8 mouse cellular contexts compared by ENCODE assay signal in the genomic region with DNA sequence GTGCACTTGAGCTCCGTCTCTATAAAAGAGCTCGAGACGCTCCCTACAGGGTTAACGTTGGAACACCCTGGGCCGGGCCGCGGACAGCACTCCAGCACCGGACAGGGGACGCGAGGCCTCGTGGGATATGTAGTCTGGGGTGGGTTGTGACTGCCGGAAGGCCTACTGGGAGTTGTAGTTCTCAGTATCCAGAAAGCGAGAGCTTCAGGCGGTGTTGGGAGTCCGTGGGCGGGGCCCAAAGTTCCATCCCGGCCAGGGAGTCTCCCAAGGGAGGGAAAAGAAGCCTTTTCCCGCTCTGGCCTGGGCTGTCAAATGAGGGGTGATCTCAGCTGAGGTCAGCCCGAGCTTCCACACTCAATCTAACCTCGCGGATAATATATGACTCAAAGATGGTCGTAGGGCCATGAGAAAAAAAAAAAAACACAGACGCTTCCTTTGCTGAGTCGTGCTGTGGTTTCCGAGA. TPM values are rescaled to one million over a fixed set of nuclear protein-coding genes. Genes with fewer than 3 reads are reported as not detected.
DNase-seq lines count a peak whose midpoint lies in the region; ATAC-seq and TF ChIP-seq lines count a peak whose summit lies in the region.

No protein-coding gene starts in this region.

- H3K4me2 ChIP-seq in embryonic facial prominence, embryonic 15.5 days (replicated peaks), result peak overlapping the region; percentile 82
- peak overlapping the region; percentile 61 for H3K4me2 ChIP-seq in kidney, embryonic 14.5 days (replicated peaks; ENCODE audit: low read depth, low read length)
- peak overlapping the region; percentile 84 for H3K4me2 ChIP-seq in limb, embryonic 15.5 days

- DNase-seq in 416B (ENCODE audit: low read depth), result peak; percentile 96
- DNase-seq in heart, adult 9 months (ENCODE audit: low spot score in 2 of 2), result peak; percentile 98
- peak; percentile 76 to 80 for DNase-seq in monocyte, adult 2 months (ENCODE audit: low read depth in 1 of 2, low spot score in 2 of 2)
- peak; percentile 94 to 95 for DNase-seq in spleen, postnatal 36 days (ENCODE audit: low spot score in 2 of 2)

- TF ChIP-seq CTCF in bone marrow, adult 2 months (IDR thresholded peaks at IDR 0.05; ENCODE audit: control insufficient read depth, insufficient read depth, low read length), result no peak

- H3K27ac ChIP-seq in bone marrow, adult 2 months (ENCODE audit: control insufficient read depth, insufficient read depth, low read depth, low read length, poor library complexity), result peak overlapping the region; percentile 16
- H3K27ac ChIP-seq in embryonic facial prominence, embryonic 15.5 days (replicated peaks), result peak overlapping the region; percentile 98
- H3K27ac ChIP-seq in kidney, embryonic 14.5 days (ENCODE audit: low read depth, low read length), result peak overlapping the region; percentile 89
- H3K27ac ChIP-seq in limb, embryonic 15.5 days, result peak overlapping the region; percentile 95

- H3K4me3 ChIP-seq in bone marrow, adult 2 months (replicated peaks; ENCODE audit: control insufficient read depth, low read depth, low read length), result peak overlapping the region; percentile 87
- peak overlapping the region; percentile 82 for H3K4me3 ChIP-seq in embryonic facial prominence, embryonic 15.5 days (replicated peaks)
- peak overlapping the region; percentile 63 for H3K4me3 ChIP-seq in kidney, embryonic 14.5 days (ENCODE audit: low read length)
- H3K4me3 ChIP-seq in limb, embryonic 15.5 days, result peak overlapping the region; percentile 68

- H3K4me1 ChIP-seq in bone marrow, adult 2 months (ENCODE audit: control insufficient read depth, insufficient read depth, low read length), result no peaks in the 10 kb centered on the region
- peaks cover 34% of the 10 kb centered on the region for H3K4me1 ChIP-seq in embryonic facial prominence, embryonic 15.5 days
- peaks cover 27% of the 10 kb centered on the region for H3K4me1 ChIP-seq in kidney, embryonic 14.5 days (ENCODE audit: control insufficient read depth, insufficient read depth, low read length)
- H3K4me1 ChIP-seq in limb, embryonic 15.5 days, result peaks cover 46% of the 10 kb centered on the region

- no peaks in the 10 kb centered on the region for H3K27me3 ChIP-seq in embryonic facial prominence, embryonic 15.5 days
- no peaks in the 10 kb centered on the region; the same call in 1 of the 2 replicates for H3K27me3 ChIP-seq in kidney, embryonic 14.5 days (ENCODE audit: control insufficient read depth, insufficient read depth, low read length)
- no peaks in the 10 kb centered on the region for H3K27me3 ChIP-seq in limb, embryonic 15.5 days

- 0% methylated on average over 25 of the region's 25 CpGs for WGBS in bone marrow, adult 2 months
- under 1% methylated on average over 25 of the region's 25 CpGs for WGBS in embryonic facial prominence, embryonic 15.5 days
- WGBS in kidney, embryonic 14.5 days, result under 1% methylated on average over 25 of the region's 25 CpGs
- under 1% methylated on average over 25 of the region's 25 CpGs for WGBS in limb, embryonic 15.5 days

- peak; percentile 95 for ATAC-seq in embryonic facial prominence, embryonic 15.5 days (ENCODE audit: insufficient number of reproducible peaks, low FRiP score, low TSS enrichment, low read depth)
- peak; percentile 94 for ATAC-seq in kidney, embryonic 14.5 days (ENCODE audit: low FRiP score, low TSS enrichment)
- peak; percentile 92 for ATAC-seq in limb, embryonic 15.5 days (ENCODE audit: insufficient number of reproducible peaks, low FRiP score, low TSS enrichment, low read depth)

- H3K36me3 ChIP-seq in embryonic facial prominence, embryonic 15.5 days, result peaks cover 34% of the 10 kb centered on the region
- H3K36me3 ChIP-seq in kidney, embryonic 14.5 days (ENCODE audit: control insufficient read depth, insufficient read depth, low read length), result peaks cover 30% of the 10 kb centered on the region
- peaks cover 33% of the 10 kb centered on the region for H3K36me3 ChIP-seq in limb, embryonic 15.5 days

- peak; percentile 59; the same call in 1 of the 2 replicates for TF ChIP-seq POLR2A in bone marrow, adult 2 months (IDR thresholded peaks at IDR 0.05; ENCODE audit: borderline replicate concordance, control insufficient read depth, low read depth, low read length)

- H3K9me3 ChIP-seq in embryonic facial prominence, embryonic 15.5 days (replicated peaks), result 0 out of 2 replicates have a peak, but pooled peaks cover 3% of the 10 kb centered on the region
- peaks cover 3% of the 10 kb centered on the region; the same call in 1 of the 2 replicates for H3K9me3 ChIP-seq in kidney, embryonic 14.5 days (ENCODE audit: control insufficient read depth, low read length)
- no peaks in the 10 kb centered on the region for H3K9me3 ChIP-seq in limb, embryonic 15.5 days

- peak overlapping the region; percentile 77 for H3K9ac ChIP-seq in embryonic facial prominence, embryonic 15.5 days
- H3K9ac ChIP-seq in kidney, embryonic 14.5 days (ENCODE audit: low read depth, low read length), result peak overlapping the region; percentile 49
- peak overlapping the region; percentile 47 for H3K9ac ChIP-seq in limb, embryonic 15.5 days

RNA-seq across cellular contexts. Expression of a gene that starts 0.9 kb away (rescaled TPM):
- 2.5 and 3.8 TPM in 2 replicates for polyA plus RNA-seq in bone marrow, adult 2 months (2011; ENCODE audit: insufficient read depth, insufficient read length, low replicate concordance, missing spikeins)
- polyA plus RNA-seq in embryonic facial prominence, embryonic 15.5 days (2015; fragmentation: Nextera tagmentation; extraction: Ambion mirVana), result 25.0 and 25.5 TPM in 2 replicates
- polyA plus RNA-seq in kidney, embryonic 14.5 days (2014; fragmentation: Nextera tagmentation; extraction: Ambion mirVana), result 12.2 and 22.0 TPM in 2 replicates
- 25.0 and 25.9 TPM in 2 replicates for polyA plus RNA-seq in limb, embryonic 15.5 days (2015; fragmentation: Nextera tagmentation; extraction: Ambion mirVana)

RNA-seq across cellular contexts. Expression of a gene that starts 25.4 kb away (rescaled TPM):
- 76.2 and 86.6 TPM in 2 replicates for polyA plus RNA-seq in bone marrow, adult 2 months (2011; ENCODE audit: insufficient read depth, insufficient read length, low replicate concordance, missing spikeins)
- 153 and 159 TPM in 2 replicates for polyA plus RNA-seq in embryonic facial prominence, embryonic 15.5 days (2015; fragmentation: Nextera tagmentation; extraction: Ambion mirVana)
- polyA plus RNA-seq in kidney, embryonic 14.5 days (2014; fragmentation: Nextera tagmentation; extraction: Ambion mirVana), result 115 and 180 TPM in 2 replicates
- polyA plus RNA-seq in limb, embryonic 15.5 days (2015; fragmentation: Nextera tagmentation; extraction: Ambion mirVana), result 160 and 164 TPM in 2 replicates

RNA-seq across cellular contexts. Expression of a gene that starts 37.9 kb away (rescaled TPM):
- polyA plus RNA-seq in bone marrow, adult 2 months (2011; ENCODE audit: insufficient read depth, insufficient read length, low replicate concordance, missing spikeins), result 8.1 TPM in 1 of 2 replicates, not detected in the other
- polyA plus RNA-seq in embryonic facial prominence, embryonic 15.5 days (2015; fragmentation: Nextera tagmentation; extraction: Ambion mirVana), result 19.2 and 20.7 TPM in 2 replicates
- polyA plus RNA-seq in kidney, embryonic 14.5 days (2014; fragmentation: Nextera tagmentation; extraction: Ambion mirVana), result 5.4 and 6.3 TPM in 2 replicates
- polyA plus RNA-seq in limb, embryonic 15.5 days (2015; fragmentation: Nextera tagmentation; extraction: Ambion mirVana), result 20.6 and 29.9 TPM in 2 replicates

Comparison
In these comparisons a context has a peak if more than half of its experiments do, and no peak if none do; other contexts are left out.
1. Peak in every context shown above with its lines: DNase-seq, ATAC-seq, H3K4me3 ChIP-seq and H3K27ac ChIP-seq.
2. H3K27ac ChIP-seq: peak in every context shown above with its lines; median percentile 98 in embryonic facial prominence, embryonic 15.5 days; 95 in limb, embryonic 15.5 days; 89 in kidney, embryonic 14.5 days; 16 in bone marrow, adult 2 months.